Mouse (Mus musculus) limb, embryonic 12.5 days (tissue): ENCODE measurements around the gene Sppl2c. TPM values are rescaled to one million over a fixed set of nuclear protein-coding genes. Genes with fewer than 3 reads are reported as not detected.

ENCODE experiments used
- polyA plus RNA-seq: library from polyadenylated mRNA; unstranded; fragments of >200 nt; fragmentation: Nextera tagmentation; extraction: Ambion mirVana; gene quantifications from 2 replicates; pipeline ENCODE4 v1.2.1, GENCODE M21; 2016

The Sppl2c gene
- polyA plus RNA-seq, 1 experiment from 2014 or later, result not detected

Other genes starting within 250 kb of the Sppl2c start
- 55.4 and 59.0 TPM in 2 replicates for gene Nsf, start 232.3 kb upstream of the Sppl2c start, polyA plus RNA-seq
- gene Arf2, start 219.6 kb upstream of the Sppl2c start, polyA plus RNA-seq, result 75.5 and 79.8 TPM in 2 replicates
- gene Crhr1, start 53.5 kb upstream of the Sppl2c start, polyA plus RNA-seq, result 0.31 and 0.38 TPM in 2 replicates
- 1.5 and 3.0 TPM in 2 replicates for gene Mapt, start 45.1 kb downstream of the Sppl2c start, polyA plus RNA-seq